Mouse (Mus musculus) central nervous system, embryonic 11.5 days (tissue): ENCODE data around the gene Fbln5. TPM values are rescaled to one million over a fixed set of nuclear protein-coding genes. Genes with fewer than 3 reads are reported as not detected.

Source experiments
- polyA plus RNA-seq: library from polyadenylated mRNA; depleted of rRNA; stranded (reverse); fragments of >200 nt; gene quantifications from 2 replicates; pipeline ENCODE4 v1.2.3, GENCODE M21; 2012; rRNA removed

Fbln5 gene
- polyA plus RNA-seq = 7.0 and 16.2 TPM in 2 replicates

GRCm38 (mm10) chr12:101818608-101819370 is at the start of gene Fbln5:
Gene Fbln5 (minus strand): TSS chr12:101819055.

GRCm38 (mm10) chr12:101718054-101718754 is 100.7 kb downstream of the Fbln5 start, which contains the start of gene Tc2n:
Gene Tc2n (minus strand): TSS chr12:101718523.

Other genes with a start within 250 kb of the Fbln5 start
- gene Tc2n, start 100.5 kb downstream of the Fbln5 start, polyA plus RNA-seq = 0.02 and 0.10 TPM in 2 replicates
- 7.1 and 9.7 TPM in 2 replicates for gene Trip11, start 94.2 kb upstream of the Fbln5 start, polyA plus RNA-seq
- 13.6 and 16.4 TPM in 2 replicates for gene Atxn3, start 139.2 kb upstream of the Fbln5 start, polyA plus RNA-seq
- 27.7 and 32.2 TPM in 2 replicates for gene Cpsf2, start 156.9 kb upstream of the Fbln5 start, polyA plus RNA-seq